Mouse (Mus musculus) heart, embryonic 15.5 days (tissue): Measurements from ENCODE around the gene Senp6. TPM values are rescaled to one million over a fixed set of nuclear protein-coding genes. Genes with fewer than 3 reads are reported as not detected.
A peak's percentile ranks its signal among the peaks of the same experiment; 100 is the strongest.
"Not testable (repeated sequence)": the region's sequence is repeated elsewhere in the genome, so short reads cannot be mapped to it uniquely, and the experiment has no call there.

Experiments
- ATAC-seq: fragments of 200-750 bp; cut with Nextera tagmentation; replicated peaks from 2 replicates; pipeline ENCODE4 v1.8.0; 2017; ENCODE audit warnings: low read depth, moderate TSS enrichment; ENCODE audit not compliant: insufficient number of reproducible peaks, insufficient read depth, low FRiP score
- H3K27ac ChIP-seq: fragments of 300-500 bp; sonication (generic); 2 replicates; pipeline ENCODE4 v1.5.1; 2015; ENCODE audit warnings: mild to moderate bottlenecking, inconsistent platforms
- H3K27me3 ChIP-seq: fragments of 300-500 bp; sonication (generic); 2 replicates; pipeline ENCODE4 v1.6.1; 2015; ENCODE audit warnings: inconsistent platforms
- H3K36me3 ChIP-seq: fragments of 300-500 bp; sonication (generic); 2 replicates; pipeline ENCODE4 v1.6.1; 2015; ENCODE audit warnings: mild to moderate bottlenecking, inconsistent platforms
- H3K4me1 ChIP-seq: fragments of 300-500 bp; sonication (generic); replicated peaks from 2 replicates; pipeline ENCODE4 v1.6.1; 2015; ENCODE audit warnings: inconsistent platforms
- H3K4me2 ChIP-seq: fragments of 300-500 bp; sonication (generic); 2 replicates; pipeline ENCODE4 v1.6.1; 2015; ENCODE audit warnings: inconsistent platforms, mild to moderate bottlenecking, moderate library complexity
- H3K4me3 ChIP-seq: fragments of 300-500 bp; sonication (generic); 2 replicates; pipeline ENCODE4 v1.5.1; 2015; ENCODE audit warnings: mild to moderate bottlenecking, inconsistent platforms
- H3K9ac ChIP-seq: fragments of 300-500 bp; sonication (generic); 2 replicates; pipeline ENCODE4 v1.6.1; 2015; ENCODE audit warnings: mild to moderate bottlenecking, inconsistent platforms
- H3K9me3 ChIP-seq: fragments of 300-500 bp; sonication (generic); replicated peaks from 2 replicates; pipeline ENCODE4 v1.6.1; 2016; ENCODE audit warnings: inconsistent platforms
- WGBS: fragments of 180-500 bp; shearing (Covaris S2); methylation state at CpG from one replicate; pipeline ENCODE4 v1.1.7; 2015; ENCODE audit warnings: mixed read lengths; 5-methylcytosine and 5-hydroxymethylcytosine counted together
- polyA plus RNA-seq: library from polyadenylated mRNA; unstranded; fragments of >200 nt; fragmentation: Nextera tagmentation; extraction: Ambion mirVana; gene quantifications from 2 replicates; pipeline ENCODE4 v1.2.1, GENCODE M21; 2015

Senp6 gene
- polyA plus RNA-seq, result 33.5 and 35.0 TPM in 2 replicates

GRCm38 (mm10) chr9:80066367-80067220 lies at the start of gene Senp6:
Senp6 (plus strand) TSS chr9:80066903.
- Histone ChIP-seq H3K27me3 (no peaks in the 10 kb centered on the region), H3K36me3 (no peaks in the 10 kb centered on the region), H3K4me2 (peak within 1 kb of the TSS; percentile 73), H3K4me3 (peak within 1 kb of the TSS; percentile 98), H3K27ac (peak within 1 kb of the TSS; percentile 99), H3K4me1 (peaks cover 26% of the 10 kb centered on the region), H3K9ac (peak within 1 kb of the TSS; percentile 99), H3K9me3 (no peaks in the 10 kb centered on the region)
- under 1% methylated on average over 70 of the region's 74 CpGs for WGBS
- ATAC-seq, result peak; percentile 90

- Histone ChIP-seq H3K4me1 (peaks cover 4% of the 10 kb centered on the region; the same call in 1 of the 2 replicates), H3K9me3 (no peaks in the 10 kb centered on the region), H3K4me2 (no peak overlapping the region), H3K4me3 (no peak overlapping the region), H3K27ac (no peak overlapping the region), H3K36me3 (no peaks in the 10 kb centered on the region), H3K27me3 (no peaks in the 10 kb centered on the region), H3K9ac (no peak overlapping the region)
- ATAC-seq, result no peak
- 53% methylated on average over 3 of the region's 3 CpGs for WGBS
These were observed 46.3 kb upstream of the Senp6 start for GRCm38 (mm10) chr9:80020429-80020828.

GRCm38 (mm10) chr9:80021648-80022047 lies 45.1 kb upstream of the Senp6 start:
- ATAC-seq, result no peak
- 24% methylated on average over 1 of the region's 1 CpGs for WGBS

GRCm38 (mm10) chr9:80022821-80023220 lies 43.9 kb upstream of the Senp6 start:
- peak overlapping the region; percentile 53 for H3K27ac ChIP-seq
- no peak overlapping the region for H3K4me3 ChIP-seq
- H3K4me1 ChIP-seq, result peaks cover 13% of the 10 kb centered on the region
- peak; percentile 55; the same call in 1 of the 2 replicates for ATAC-seq
- no peaks in the 10 kb centered on the region for H3K36me3 ChIP-seq
- 46% methylated on average over 8 of the region's 8 CpGs for WGBS
- H3K9ac ChIP-seq, result no peak overlapping the region
- no peak overlapping the region for H3K4me2 ChIP-seq
- H3K9me3 ChIP-seq, result no peaks in the 10 kb centered on the region
- no peaks in the 10 kb centered on the region for H3K27me3 ChIP-seq

More at GRCm38 (mm10) chr9:80021648-80022047, 45.1 kb upstream of the Senp6 start:
- Histone ChIP-seq H3K36me3 (no peaks in the 10 kb centered on the region), H3K27me3 (no peaks in the 10 kb centered on the region), H3K4me2 (no peak overlapping the region), H3K4me3 (no peak overlapping the region), H3K27ac (no peak overlapping the region), H3K4me1 (peaks cover 9% of the 10 kb centered on the region), H3K9ac (no peak overlapping the region), H3K9me3 (no peaks in the 10 kb centered on the region)

GRCm38 (mm10) chr9:80025347-80025746 lies 41.4 kb upstream of the Senp6 start:
- H3K36me3 ChIP-seq, H3K27ac ChIP-seq, H3K9ac ChIP-seq, H3K4me2 ChIP-seq, H3K9me3 ChIP-seq, H3K27me3 ChIP-seq, ATAC-seq, H3K4me3 ChIP-seq: not testable (repeated sequence)
- peaks cover 13% of the 10 kb centered on the region for H3K4me1 ChIP-seq
- WGBS, result 91% methylated on average over 5 of the region's 5 CpGs

GRCm38 (mm10) chr9:80026017-80026416 lies 40.7 kb upstream of the Senp6 start:
- Histone ChIP-seq H3K4me2 (no peak overlapping the region), H3K4me1 (peaks cover 13% of the 10 kb centered on the region), H3K36me3 (no peaks in the 10 kb centered on the region), H3K4me3 (no peak overlapping the region), H3K27ac (peak overlapping the region; percentile 10; the same call in 1 of the 2 replicates), H3K27me3 (no peaks in the 10 kb centered on the region), H3K9me3 (no peaks in the 10 kb centered on the region), H3K9ac (no peak overlapping the region)
- no peak for ATAC-seq
- WGBS, result 1% methylated on average over 2 of the region's 2 CpGs

GRCm38 (mm10) chr9:80026581-80027021 lies 40.1 kb upstream of the Senp6 start:
- peaks cover 12% of the 10 kb centered on the region for H3K4me1 ChIP-seq
- no peak overlapping the region for H3K9ac ChIP-seq
- H3K9me3 ChIP-seq, result no peaks in the 10 kb centered on the region
- 44% methylated on average over 6 of the region's 6 CpGs for WGBS
- no peak overlapping the region for H3K4me3 ChIP-seq
- H3K36me3 ChIP-seq, result no peaks in the 10 kb centered on the region
- no peaks in the 10 kb centered on the region for H3K27me3 ChIP-seq
- H3K27ac ChIP-seq, result peak overlapping the region; percentile 10
- ATAC-seq, result peak; percentile 50; the same call in 1 of the 2 replicates
- H3K4me2 ChIP-seq, result 0 out of 2 replicates have a peak overlapping the region, but pooled peaks have one; percentile 3

- WGBS, result 80% methylated on average over 13 of the region's 13 CpGs
- no peak for ATAC-seq
These were observed 29.3 kb upstream of the Senp6 start for GRCm38 (mm10) chr9:80037262-80037996.

GRCm38 (mm10) chr9:80037997-80038383 lies 28.7 kb upstream of the Senp6 start:
- no peaks in the 10 kb centered on the region for H3K9me3 ChIP-seq
- no peak for ATAC-seq
- no peak overlapping the region for H3K4me3 ChIP-seq
- no peak overlapping the region for H3K4me2 ChIP-seq
- H3K27me3 ChIP-seq, result no peaks in the 10 kb centered on the region
- H3K4me1 ChIP-seq, result 0 out of 2 replicates have a peak, but pooled peaks cover 11% of the 10 kb centered on the region
- H3K27ac ChIP-seq, result no peak overlapping the region
- no peaks in the 10 kb centered on the region for H3K36me3 ChIP-seq
- no peak overlapping the region for H3K9ac ChIP-seq

More at GRCm38 (mm10) chr9:80037262-80037996, 29.3 kb upstream of the Senp6 start:
- H3K9ac ChIP-seq, result no peak overlapping the region
- no peaks in the 10 kb centered on the region for H3K36me3 ChIP-seq
- H3K4me1 ChIP-seq, result 0 out of 2 replicates have a peak, but pooled peaks cover 11% of the 10 kb centered on the region
- no peak overlapping the region; the same call in 1 of the 2 replicates for H3K27ac ChIP-seq
- no peak overlapping the region for H3K4me2 ChIP-seq
- no peaks in the 10 kb centered on the region for H3K9me3 ChIP-seq
- no peaks in the 10 kb centered on the region for H3K27me3 ChIP-seq
- H3K4me3 ChIP-seq, result no peak overlapping the region

- Histone ChIP-seq H3K4me2 (no peak overlapping the region), H3K27ac (no peak overlapping the region), H3K36me3 (no peaks in the 10 kb centered on the region), H3K4me1 (0 out of 2 replicates have a peak, but pooled peaks cover 11% of the 10 kb centered on the region), H3K9me3 (no peaks in the 10 kb centered on the region), H3K27me3 (no peaks in the 10 kb centered on the region), H3K9ac (no peak overlapping the region), H3K4me3 (no peak overlapping the region)
- ATAC-seq, result no peak
- WGBS, result 24% methylated on average over 2 of the region's 2 CpGs
These were observed 27.3 kb upstream of the Senp6 start for GRCm38 (mm10) chr9:80039296-80039815.

GRCm38 (mm10) chr9:80044301-80044700 lies 22.4 kb upstream of the Senp6 start:
- not testable (repeated sequence) for H3K4me3 ChIP-seq, H3K4me2 ChIP-seq, ATAC-seq, H3K27me3 ChIP-seq, H3K9ac ChIP-seq, H3K4me1 ChIP-seq, H3K36me3 ChIP-seq, H3K9me3 ChIP-seq, H3K27ac ChIP-seq
- 84% methylated on average over 4 of the region's 4 CpGs for WGBS
